Mouse (Mus musculus): Measurements from ENCODE around the gene March11.
A peak's percentile ranks its signal among the peaks of the same experiment; 100 is the strongest.

March11 gene

DNA sequence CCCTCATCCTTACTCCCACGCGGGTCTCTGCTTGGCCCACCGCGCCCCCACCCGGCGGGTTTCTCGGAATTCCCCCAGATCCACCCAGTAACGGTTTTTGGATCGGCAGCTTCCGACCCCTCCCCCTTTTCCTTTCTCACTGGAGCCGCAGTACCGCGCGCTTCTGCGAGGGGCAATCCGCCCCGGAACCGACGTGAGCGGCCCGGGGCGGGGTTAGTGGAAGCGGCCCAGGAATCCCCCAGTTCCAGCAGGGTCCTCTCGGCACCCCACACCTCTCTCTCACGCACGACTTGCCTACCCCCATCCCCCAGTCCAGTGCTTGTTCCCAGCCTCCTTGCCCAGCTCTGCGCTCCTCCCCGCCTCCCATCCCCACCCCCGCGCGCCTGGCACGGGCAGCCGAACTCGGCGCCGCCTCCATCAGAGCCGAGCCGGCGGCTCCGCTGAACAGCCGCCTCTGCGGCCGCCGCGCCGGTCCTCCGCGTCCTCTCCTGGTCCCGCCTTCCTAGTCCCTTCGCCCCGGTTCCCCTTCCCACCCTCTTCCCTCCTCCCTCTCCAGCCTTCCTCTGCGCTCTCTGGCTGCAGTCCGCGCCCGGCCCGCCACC, at the start of gene March11:
TSS of gene March11 (plus strand) at position 420 of the 602 bp plus-strand sequence.
- peak; percentile 30 to 42 for DNase-seq

DNA sequence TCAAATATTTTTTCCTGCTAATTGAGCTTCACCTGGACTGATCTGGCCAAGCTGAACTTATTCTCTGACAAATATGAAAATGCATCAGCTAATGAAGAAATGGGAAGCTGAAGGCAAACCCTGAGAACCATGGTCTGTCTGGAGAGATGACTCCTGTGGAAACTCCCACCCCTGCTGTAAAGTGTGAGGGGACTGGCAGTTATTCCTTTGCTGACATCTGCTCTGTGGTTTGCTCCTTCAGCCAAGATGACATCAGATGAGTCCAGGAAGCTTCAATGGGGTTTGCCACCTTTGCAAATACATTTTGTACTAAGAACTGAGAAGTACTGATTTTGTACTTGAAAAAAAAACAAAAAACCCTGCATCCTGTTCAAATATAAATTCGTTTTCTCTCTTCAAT, 46.5 kb upstream of the March11 start:
- no peak for DNase-seq

DNA sequence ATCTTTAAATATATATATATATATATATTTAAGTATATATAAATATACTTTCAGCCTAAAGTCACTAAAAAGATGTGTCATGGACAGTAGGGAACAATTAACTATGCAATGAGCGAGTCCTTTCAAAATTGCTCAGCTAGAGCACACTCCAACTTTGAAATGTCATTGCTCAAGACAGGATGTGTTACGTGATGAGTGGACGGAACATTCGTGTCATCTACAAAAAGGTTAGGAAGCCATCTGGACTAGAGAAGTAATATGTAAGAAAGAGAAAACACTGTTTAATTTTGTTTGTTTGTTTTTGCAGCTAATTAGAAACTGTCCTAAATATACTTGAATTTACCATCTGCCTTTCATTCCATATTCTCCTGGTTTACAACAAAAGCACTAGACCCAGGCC, 39.3 kb upstream of the March11 start:
- DNase-seq: no peak

DNA sequence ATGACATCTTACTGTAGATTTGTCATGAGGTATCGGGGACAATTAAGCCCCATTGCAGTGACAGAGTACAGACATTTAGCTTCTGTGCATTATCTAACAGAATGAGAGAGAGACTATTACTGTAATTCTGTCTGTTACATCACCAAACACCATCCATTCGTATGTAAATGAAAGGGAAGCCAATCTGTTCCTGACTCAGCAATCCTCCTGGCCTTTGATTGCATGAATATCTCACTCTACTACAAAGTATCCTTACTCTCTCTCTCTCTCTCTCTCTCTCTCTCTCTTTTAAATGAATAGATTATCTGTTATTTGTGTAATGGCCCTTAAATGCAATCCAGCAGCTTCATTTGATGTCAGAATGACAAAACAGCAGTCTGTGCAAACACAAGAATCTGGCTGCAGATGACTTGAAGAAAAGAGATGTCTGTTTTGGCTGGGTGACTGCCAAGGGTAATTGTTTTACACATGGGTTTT, 32.8 kb upstream of the March11 start:
- DNase-seq: no peak

DNA sequence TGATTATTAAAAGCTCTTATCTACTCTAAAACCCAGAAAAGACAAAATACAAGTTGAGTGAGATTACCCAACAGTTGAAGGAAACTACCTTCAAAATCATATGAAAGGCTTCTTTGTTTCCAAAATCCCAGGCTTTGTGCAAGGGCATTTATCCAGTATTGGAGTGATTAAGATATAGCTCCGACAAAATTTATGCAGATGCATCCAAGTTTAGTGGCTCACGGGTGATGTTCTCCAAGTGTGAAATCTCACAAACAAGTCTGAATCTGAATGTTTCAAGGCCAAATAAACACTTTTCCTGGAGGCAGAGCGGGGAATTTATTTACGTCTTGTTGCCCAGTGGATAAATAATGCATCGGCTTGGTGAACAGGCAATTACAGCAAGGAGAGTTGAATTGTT, 32.2 kb upstream of the March11 start:
- no peak for DNase-seq

DNA sequence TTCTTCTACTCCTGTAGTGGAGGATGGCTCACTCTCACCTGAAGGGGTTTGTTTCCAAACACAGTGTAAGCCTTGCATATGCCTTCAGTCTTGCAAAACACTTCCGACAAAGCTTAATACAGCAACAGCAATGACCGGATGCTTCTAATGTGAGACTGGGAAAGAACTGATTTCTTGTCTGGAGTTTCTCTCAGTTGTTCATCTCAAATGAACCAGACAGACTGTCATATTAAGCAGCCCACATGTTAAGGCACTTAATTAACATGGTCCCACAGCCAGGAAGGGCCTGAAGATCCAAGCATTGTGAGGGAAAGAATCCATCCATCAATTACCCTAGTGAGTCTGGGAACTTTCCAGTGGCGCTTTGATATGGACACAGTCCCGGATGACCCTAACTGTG, 17.0 kb upstream of the March11 start:
- no peak for DNase-seq

DNA sequence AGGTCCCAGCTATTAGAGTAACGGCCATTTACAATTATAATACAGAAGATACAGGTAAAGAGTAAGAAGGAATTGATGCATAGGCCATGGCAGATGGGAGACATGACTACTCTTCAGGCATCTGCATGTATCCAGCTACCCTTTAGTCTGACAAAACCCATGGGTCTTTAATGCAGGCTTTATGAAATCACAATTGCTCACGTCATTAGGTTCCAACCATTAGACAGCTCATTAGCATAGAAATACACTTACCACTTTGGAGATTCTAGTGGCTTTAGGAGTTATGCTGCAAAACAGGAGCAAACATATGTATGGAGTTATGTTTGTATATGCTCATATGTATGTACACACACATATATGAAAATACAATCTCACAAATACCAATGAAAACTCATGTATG, 16.0 kb upstream of the March11 start:
- no peak for DNase-seq

DNA sequence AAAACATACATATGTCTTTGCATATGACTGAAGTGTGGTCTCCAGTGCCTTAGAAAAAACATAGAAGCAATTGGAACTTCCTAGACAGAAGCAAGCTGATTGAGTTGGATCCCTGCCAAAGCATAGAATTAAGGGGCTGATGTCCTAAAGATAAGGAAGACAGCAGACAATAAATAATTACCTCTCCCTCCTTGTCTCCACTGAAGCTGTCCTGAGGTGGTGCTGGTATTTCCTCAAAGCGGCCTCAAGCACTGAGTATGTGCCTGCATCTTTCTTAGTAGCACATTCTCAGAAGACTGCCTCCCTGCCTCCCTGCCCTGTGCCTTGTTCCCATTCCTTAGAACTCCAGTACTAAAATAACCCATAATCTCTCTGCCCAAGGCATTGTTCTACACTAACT, 15.6 kb upstream of the March11 start:
- DNase-seq: no peak

DNA sequence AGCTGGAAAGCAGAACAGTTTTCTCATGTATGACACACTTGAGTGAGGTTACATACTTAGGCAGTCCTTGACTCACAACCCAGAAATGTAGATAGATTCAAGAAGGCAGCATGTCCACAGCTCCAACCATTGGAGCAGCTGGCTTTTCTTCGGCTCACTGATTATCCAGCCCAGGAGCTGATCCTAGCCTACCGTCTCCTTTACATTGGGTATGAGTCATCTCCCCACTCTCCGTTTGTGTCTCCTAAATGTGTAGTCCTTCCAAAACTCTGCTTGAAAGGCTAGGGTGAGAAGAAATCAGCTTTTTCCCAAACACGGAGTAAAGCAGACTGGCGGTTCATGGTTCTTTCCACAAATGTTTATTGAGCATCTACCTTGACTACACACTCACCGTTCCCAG, 10.2 kb upstream of the March11 start:
- DNase-seq: no peak

DNA sequence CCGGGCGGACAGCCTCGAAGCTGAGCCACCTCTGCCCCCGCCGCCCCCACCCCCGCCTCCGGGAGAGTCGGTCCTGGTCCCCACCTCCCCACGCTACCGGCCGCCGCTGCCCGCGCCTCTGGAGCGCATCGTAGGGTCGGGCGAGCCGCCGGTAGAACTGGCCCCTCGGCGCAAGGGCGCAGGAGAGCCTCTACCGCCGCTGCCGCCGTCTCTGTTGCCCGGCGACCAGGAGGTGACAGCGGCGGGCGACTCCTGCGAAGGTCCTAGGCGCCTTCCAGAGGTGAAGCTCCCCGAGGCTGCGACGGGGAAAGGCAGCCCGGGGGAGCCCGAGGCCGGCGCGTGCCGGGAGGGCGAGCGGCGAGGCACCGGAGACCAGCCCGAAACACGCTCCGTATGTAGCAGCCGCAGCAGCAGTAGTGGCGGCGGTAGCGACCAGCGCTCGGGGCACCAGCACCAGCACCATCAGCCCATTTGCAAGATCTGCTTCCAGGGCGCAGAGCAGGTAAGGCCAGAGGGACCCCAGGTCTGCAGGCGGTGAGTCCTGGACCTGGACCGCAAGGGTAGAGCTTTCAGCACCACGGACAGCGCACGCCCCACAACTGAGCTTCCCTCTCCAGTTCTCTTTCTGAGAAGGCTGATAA, 563 bp downstream of the March11 start:
- peak; percentile 93 to 94 for DNase-seq

DNA sequence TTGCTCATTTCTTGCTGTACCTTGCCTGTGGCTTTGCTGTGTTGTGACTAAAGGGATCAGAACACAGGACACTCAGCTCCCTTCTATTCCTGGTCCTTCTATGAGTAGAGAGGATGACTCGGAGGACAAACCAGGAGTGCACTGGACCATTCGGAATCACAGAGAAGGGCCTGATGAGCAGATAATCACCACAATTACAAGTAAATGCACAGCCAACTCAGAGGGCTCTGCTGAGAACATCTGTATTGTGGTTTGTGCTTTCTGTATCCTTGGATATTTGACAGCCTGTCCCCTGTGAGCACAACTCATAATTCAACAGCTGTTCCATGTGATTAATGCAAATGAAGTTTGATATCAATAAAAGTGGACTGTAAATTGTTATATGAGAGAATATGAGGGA, 11.0 kb downstream of the March11 start:
- DNase-seq: no peak

DNA sequence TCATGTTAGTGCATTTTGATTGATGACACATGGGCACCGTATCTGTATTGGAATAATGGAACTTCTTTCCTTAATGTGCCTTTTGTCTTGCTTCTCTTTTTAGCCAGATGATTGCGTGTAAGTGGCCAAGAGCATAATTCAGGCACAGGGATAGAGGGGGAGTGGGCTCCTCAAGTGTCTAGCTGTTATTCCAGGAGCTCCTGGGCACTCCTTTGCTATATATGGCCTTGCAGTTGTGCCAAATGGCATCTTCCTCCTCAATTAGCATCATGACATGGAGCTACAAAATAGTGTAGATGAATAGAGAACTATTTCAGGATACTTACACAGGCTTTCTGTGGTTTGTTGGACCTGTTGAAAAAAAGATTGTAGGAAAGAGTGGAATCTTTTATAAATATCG, 11.6 kb downstream of the March11 start:
- DNase-seq: no peak

DNA sequence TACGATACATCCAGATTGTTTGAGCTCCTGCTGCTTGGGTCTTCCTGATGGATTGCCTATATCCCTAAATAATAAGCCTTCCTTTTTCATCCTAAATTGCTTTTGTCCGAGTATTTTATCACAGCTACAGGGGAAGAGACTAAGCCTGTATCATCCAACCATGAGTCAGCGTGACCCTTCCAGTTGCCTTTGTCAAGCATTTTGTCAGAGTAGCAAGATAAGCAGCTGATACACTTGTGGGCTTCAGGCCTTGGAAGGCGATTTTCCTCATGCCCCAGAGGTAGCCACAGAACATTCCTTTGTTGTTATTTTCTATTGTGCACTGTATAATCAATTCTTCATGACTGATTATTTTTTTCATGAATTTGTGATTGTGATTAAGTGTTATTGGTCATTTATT, 14.0 kb downstream of the March11 start:
- DNase-seq: no peak

DNA sequence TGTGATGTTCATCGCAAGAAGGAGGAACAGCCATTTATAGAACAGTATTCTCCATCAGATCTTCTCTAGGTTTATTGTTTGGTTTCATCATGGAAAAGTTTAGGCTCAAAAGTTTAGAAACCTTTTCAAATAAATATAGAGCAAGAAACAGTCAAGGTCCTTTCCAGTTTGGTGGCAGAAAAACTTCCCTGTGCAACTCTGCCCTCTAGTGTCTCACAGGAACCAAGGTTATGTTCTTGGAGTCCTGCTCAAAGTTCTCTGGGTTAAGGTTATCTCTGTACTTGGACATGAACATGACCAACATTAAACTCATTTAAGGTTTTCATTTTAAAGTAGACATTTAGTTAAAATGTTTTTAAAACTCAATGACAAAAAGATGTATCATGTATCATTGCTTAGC, 18.3 kb downstream of the March11 start:
- DNase-seq: peak; percentile 32 to 37

DNA sequence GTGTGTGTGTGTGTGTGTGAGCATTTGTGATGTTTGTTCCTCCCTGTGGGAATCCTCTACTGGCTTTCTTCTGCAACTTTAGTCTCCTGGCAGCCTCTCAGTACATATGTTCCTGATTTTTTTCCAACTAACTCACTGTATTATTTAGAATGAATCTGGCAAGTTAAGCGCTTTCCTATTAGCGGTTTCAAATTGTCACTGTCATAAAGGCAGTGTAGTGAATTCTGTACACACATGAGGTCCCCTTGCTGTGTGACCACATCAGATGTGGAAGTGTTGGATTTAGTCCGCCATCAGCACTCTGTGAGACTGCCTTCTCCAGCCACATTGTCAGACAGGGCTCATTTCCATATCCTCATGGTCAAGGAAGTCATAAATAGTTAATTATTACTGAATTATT, 26.9 kb downstream of the March11 start:
- no peak for DNase-seq

DNA sequence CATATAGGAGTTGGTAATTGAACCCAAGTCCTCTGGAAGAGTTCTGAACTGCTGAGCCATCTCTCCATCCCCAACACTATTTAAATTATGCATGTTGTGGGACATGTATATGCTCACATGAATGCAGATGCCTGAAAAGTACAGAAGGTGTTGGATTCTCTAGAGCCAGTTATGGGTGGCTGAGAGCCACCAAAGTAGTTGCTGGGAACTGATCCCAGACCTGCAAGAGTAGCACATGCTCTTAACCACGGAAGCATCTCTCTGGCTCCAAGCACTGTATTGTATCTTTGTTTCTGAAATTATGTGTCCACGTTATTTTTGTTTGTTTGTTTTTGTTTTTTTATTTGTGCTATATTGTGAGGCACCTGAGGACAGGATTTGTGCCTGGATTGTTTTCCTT, 28.9 kb downstream of the March11 start:
- DNase-seq: no peak

DNA sequence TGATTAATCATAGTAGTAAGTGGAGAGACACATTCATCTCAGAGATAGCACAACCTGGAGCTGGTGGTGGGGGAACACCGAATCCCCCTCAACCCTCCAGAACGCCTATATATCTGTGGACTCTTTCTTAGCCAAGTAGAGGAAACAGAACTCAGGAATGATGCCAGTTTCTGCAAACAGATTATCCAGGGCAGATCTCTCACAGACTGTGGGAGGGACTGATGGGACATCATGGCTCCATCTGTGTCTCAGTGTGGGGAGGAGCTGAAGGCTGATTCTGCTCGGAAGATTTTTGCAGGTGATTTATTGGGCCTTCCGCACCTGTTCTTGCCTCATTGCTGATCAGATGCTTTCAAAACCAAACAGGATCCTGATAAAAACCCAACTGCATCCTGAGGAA, 29.5 kb downstream of the March11 start:
- DNase-seq: no peak

DNA sequence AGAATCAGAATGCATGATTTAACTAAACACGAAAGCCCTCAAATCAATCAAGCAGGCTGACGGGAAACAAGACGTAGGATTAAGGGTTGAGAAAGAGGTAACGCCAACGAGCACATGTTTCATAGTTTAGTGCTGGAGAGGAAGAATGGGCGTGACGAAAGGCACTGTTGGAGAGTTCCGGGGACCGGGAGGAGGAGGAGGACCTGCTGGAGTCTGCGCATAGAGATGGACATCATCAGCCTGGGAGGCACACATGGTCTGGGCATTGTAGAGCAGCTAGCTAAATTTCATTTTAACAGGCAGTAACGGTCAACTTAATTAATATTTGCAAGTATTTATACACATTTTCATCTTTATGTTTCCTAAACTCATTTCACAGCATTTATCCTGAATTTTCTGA, 31.6 kb downstream of the March11 start:
- DNase-seq: no peak

DNA sequence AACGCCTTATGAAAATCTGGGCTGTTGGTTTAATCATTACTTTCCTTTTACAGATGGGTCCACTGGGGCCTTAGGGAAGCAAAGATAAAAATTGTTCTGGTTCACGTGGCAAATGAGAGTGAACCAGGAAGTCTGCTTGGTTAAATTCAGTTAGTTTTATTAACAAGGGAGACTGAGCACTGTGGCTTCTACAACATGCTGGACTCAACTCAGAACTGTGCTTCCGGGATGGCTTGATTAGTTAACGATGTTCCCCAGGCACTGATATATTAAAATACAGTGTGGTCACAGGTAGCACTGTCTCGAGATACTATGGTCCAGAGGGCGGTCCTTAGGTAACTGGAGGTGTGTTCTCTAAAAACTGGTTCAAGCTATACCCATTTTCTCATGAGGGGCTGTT, 32.1 kb downstream of the March11 start:
- DNase-seq: no peak

DNA sequence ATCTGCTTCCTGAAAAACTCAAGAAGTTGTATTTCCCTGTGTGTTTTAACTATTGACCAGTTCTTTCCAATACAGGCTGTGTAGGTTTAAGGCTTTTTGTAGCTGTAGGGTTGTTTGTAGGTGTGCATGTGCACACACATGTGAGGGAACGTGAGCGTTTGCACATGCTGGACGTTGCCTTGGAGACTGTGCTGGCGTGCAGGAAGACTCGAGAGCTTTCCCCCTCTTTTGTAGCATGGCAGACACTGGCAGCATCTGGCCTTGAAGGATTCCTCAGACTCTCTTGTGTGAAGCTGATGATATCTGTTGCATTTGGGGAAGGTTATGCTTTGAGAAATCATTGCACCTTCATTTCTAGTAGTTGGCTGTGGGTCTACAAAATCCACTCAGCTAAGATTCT, 35.5 kb downstream of the March11 start:
- DNase-seq: no peak

DNA sequence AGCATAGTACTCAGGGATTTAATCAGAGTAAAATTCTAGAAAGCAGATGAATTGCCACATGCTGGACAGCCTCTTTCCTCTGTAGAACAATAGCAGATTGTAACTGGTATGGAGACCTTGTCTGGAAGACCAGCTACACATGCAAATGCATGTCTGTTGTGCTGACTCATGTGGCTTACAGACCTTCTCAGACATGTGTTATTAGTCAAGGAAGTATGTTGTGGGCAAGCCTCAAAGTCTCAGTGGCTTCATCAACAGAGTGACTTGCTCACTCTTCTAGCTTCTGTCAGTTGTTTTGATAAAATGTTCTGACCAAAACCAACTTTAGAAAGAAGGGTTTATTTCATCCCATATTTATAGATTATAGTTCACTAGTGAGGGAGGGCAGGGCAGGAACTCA, 44.8 kb downstream of the March11 start:
- DNase-seq: no peak

DNA sequence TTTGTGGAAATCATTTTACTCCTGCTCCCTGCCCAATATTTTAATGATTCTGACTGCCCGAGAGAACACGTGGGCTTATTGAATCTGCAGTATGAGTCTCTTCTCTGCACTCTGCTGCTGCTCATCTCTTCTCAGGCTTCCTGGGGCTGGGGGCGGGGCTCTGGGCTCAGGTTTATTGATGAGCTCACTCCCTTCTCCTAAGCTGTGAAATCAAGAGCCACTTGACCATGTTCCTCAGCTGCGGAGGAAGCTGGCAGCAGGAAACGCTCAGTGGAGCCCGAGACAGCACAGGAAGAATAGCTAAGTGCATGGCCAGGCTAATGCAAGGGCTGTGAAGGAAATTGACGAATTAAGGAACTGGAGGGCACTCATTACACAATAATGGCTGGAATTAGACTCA, 56.5 kb downstream of the March11 start:
- DNase-seq: peak; percentile 19 to 35

DNA sequence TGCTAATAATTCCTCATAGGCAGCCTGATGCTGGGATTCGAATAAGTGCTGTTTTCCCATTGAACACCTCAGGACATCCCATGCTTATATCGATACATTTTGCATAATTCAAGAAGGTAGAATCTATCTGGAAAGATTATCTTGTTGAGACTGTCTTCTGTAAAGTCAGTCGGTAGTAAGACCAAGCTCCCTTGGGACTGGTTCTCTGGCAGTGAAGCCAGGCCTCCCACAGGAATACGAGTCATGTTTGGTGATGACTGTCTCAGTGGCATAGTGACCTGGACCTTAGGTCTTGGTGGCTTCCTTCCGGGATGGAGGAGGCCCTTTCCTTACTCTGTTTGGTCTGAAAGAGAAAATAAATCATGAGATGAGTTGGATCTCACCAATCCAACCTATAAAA, 57.7 kb downstream of the March11 start:
- DNase-seq: no peak

DNA sequence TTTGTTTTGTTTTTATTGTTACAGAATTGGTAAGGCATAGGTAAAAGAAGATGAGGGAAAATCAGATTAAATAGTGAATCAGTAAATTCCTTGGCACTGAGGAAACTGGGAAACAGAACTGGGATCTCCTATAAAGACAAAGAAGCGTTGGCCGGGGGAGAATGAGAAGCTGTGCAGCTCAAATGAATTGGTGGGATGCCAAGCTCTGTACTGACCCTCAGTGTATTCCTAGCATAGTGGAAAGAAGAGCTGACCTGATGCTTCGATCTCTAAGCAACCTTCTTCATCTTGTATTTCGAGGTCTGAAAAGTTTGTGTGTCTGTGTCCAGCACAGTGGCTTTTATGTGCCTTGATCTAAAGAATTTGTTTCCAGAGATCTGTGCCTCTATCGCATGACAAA, 64.9 kb downstream of the March11 start:
- no peak for DNase-seq

DNA sequence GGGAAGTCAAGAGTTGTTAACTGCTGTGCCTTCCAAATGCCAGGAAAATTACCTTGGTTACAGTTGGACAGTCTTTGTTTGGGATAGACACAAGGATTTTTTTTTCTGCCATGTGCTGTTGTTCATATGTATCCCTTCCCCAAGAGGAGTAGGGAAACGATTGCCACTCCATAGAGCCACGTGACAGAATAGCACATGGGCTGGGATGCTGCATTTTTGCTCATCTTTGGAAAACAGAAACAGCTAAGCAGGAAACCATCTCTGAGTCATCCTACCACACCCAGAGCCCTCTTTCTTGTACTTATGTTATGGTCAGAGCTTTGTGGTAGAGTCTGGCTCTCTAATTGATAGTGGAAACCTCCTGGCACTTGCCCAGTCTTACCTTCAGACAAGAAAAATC, 65.4 kb downstream of the March11 start:
- no peak for DNase-seq
